Mouse (Mus musculus) midbrain, embryonic 13.5 days (tissue): ENCODE measurements around the gene Slc8b1. TPM values are rescaled to one million over a fixed set of nuclear protein-coding genes. Genes with fewer than 3 reads are reported as not detected.

ENCODE experiments used
- polyA plus RNA-seq: library from polyadenylated mRNA; unstranded; fragments of >200 nt; fragmentation: Nextera tagmentation; extraction: Ambion mirVana; gene quantifications from 2 replicates; pipeline ENCODE4 v1.2.1, GENCODE M21; 2015

Gene Slc8b1
- polyA plus RNA-seq, 1 experiment from 2014 or later: 2.3 TPM

Other genes with a start within 250 kb of the Slc8b1 start
- 44.6 and 55.0 TPM in 2 replicates for gene Lhx5, start 79.5 kb upstream of the Slc8b1 start, polyA plus RNA-seq
- 6.8 and 9.5 TPM in 2 replicates for gene Sdsl, start 38.4 kb upstream of the Slc8b1 start, polyA plus RNA-seq
- gene Sds, start 34.6 kb upstream of the Slc8b1 start, polyA plus RNA-seq: 0.32 TPM in 1 of 2 replicates, not detected in the other
- gene Plbd2, start 7.5 kb upstream of the Slc8b1 start, polyA plus RNA-seq: 25.1 and 29.3 TPM in 2 replicates
- 12.6 and 15.6 TPM in 2 replicates for gene Tpcn1, start 77.5 kb downstream of the Slc8b1 start, polyA plus RNA-seq
- gene Iqcd, start 77.8 kb downstream of the Slc8b1 start, polyA plus RNA-seq: 1.4 and 2.0 TPM in 2 replicates
- gene Rita1, start 101.4 kb downstream of the Slc8b1 start, polyA plus RNA-seq: 23.0 and 23.9 TPM in 2 replicates
- gene Ddx54, start 101.6 kb downstream of the Slc8b1 start, polyA plus RNA-seq: 43.9 and 44.3 TPM in 2 replicates
- not detected in 2 replicates for gene Cfap73, start 123.1 kb downstream of the Slc8b1 start, polyA plus RNA-seq
- 0.15 TPM in 1 of 2 replicates, not detected in the other for gene Rasal1, start 137.6 kb downstream of the Slc8b1 start, polyA plus RNA-seq
- 25.1 and 34.2 TPM in 2 replicates for gene Dtx1, start 200.8 kb downstream of the Slc8b1 start, polyA plus RNA-seq
- gene Oas2, start 238.7 kb downstream of the Slc8b1 start, polyA plus RNA-seq: 0.07 and 0.17 TPM in 2 replicates